Mouse (Mus musculus) T-helper 2 cell (primary cell): ENCODE measurements around the gene Flcn.

ENCODE experiments used
- in situ Hi-C: fragments of 300-600 bp; cut with MboI, MseI; formaldehyde crosslinking; loops from one replicate; pipeline ENCODE4 v1.15.1; 2025; ENCODE audit warnings: high pct_unique_total_duplicates

The Flcn gene

DNA sequence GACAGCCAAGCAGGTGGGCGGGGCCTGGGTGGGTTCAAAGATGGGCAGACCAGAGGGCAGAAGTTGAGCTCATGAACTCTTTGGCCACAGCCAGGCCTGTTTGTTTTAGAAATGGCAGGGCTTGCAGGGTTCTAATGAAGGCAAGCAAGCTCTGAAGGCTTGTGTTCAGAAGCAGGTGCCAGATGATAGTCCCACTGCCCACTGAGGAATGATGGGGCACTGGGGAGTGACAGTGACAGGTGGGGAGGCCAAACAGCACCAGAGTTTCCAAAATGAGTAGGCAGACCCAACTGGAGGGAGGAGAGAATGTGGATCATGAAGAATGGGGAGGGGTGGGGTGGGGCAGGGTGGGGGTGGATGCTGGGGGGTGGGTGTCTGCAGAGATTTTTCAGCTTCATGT lies 4.6 kb downstream of the Flcn start:
- in situ Hi-C loops, result no loop called here

DNA sequence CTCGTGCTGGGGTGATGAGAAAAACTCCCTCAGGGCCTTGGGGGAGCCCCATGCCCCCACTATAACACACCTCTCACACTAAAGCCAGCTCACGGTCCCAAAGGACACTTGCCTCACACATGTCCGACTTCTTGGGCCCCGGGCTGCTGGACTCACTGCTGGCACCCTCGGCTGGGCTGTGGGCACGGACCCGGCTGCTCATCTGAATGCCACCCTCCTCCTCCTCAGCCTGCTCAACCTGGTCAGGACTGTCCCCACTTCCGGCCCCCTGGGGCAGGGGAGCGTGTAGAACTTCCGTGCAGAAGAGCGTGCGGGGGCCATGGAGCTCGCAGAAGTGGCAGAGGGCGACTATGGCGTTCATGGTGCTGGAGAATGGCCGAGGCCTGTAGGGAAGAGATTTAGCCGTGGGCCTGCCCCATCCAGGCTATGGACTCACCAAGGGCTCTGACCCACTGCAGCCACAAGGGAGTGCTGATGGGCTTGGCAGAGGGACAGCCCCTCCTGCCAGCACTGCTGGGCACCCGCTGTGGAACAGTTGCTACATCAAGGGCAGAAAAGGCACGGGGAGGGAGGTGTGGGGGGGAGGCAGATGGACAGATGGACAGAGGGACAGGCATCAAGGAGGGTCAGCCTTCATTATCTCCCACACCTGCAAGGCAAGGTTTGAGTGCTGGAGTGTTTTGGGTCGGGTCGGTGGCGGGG lies 5.3 kb downstream of the Flcn start:
- in situ Hi-C loops, result no loop called here

DNA sequence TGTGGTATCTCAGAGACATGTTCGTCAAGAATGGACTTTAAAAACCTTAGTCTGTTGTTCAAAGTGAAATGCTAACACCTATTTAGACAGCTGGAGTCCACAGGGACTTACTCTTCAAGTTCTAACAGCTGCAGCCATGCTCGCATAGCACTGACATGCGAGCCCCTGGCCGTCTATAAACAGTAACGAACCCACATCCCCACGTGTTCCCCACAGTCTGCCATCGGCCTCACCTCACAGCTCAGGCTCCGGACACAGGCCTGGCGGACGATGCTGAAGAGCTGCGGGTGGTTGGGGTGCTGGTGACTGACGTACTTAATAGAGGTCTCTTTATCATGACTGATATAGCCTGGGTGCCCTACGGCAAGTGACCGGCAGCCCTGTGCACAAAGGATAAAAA lies 6.3 kb downstream of the Flcn start:
- in situ Hi-C loops, result no loop called here

DNA sequence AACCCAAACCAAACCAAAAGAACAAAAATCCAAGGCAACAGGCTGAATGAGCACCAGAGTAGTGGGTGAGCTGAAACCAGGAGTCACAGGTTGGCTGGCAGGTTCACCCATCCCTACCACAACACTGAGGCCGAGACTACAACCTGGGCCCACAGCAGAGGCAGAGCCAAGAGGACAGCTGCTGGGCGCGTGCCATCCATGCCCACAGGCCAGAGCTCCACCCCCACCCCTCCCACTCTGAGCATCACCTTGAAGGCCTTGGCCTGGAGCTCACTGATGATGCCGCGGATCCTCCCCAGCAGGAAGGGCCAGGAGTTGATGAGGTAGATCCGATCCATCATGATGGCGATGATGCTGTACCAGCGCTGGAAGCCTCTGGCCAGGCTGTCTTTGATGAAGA lies 7.9 kb downstream of the Flcn start:
- in situ Hi-C loops, result no loop called here

DNA sequence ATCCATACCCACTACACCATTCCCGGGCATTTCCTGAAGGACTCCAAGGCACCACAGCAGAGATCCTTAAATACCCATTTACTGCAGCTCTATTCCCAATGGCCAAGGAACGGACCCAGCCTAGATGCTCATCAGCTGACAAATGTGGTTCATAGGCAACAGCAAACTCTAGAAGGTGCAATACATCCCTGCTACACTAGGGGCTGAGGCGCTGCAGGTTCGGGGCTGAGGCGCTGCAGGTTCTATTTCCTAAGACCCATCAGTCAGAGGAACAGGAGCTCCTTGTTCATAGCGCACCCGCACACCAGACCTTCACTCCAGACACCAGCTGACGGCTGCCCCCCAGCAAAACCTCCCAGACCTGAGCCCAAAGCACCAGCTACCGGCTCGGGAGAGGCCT lies 9.4 kb downstream of the Flcn start:
- in situ Hi-C loops, result no loop called here

DNA sequence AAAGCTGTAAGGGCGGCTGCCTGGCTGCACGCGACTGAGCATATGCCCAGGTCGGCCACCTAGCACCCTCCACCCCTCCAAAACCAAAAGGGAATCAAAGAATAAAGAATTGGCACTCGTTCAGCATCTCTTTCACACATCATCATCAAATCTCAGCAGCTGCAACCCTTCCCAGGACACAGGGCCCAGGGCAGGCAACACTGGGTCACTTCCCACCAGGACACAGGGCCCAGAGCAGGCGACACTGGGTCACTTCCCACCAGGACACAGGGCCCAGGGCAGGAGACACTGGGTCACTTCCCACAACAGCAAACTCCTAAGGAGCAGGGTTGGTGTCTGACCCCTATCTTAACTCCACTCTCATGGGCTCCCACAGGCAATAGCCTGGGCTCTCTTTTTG lies 16.4 kb downstream of the Flcn start:
- in situ Hi-C loops, result loop anchor here (10.0 kb wide), 1 partner anchor 731 kb away; no protein-coding TSS in a partner anchor

DNA sequence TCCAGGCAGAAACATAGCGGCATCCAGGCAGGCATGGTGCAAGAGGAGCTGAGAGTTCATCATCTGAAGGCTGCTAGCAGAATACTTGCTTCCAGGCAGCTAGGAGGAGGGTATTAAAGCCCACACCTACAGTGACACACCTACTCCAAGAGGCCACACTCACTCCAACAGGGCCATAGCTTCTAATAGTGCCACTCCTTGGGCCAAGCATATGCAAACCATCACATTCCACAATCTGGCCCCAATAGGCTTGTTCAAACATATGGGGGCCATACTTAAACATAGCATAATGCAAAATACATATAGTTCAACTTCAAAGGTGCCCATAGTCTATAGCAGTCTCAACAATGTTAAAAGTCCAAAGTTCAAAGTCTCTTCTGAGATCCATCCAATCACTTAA lies 20.5 kb downstream of the Flcn start:
- in situ Hi-C loops, result no loop called here

DNA sequence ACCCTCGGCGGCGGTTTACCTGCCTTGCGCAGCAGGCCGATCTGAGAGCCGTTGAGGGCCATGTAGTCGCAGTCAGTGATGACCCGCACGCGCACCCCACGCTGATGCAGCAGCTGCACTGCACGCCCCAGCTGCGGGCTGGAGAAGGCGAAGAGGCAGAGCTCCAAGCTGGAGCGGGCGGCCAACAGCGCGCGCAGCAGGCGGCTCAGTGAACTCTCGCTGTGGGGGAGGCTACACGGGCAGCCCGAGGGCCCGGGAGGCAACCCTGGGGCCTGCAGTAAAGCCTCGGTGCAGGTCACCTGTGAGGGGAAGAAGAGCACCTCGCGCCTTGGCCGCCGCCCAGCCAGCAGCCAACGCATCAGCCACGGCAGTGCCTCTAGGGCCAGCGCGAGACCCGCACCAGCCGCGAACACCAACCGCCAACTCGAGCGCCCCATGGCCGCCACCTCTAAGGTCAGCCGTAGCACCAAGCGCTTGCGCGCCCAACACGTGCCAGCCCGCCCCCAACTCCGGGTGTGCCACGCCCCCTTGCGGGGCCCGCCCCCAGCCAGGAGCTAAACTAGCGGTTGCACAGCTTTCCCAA lies 22.5 kb downstream of the Flcn start, which contains the start of gene Pld6:
TSS of gene Pld6 (minus strand) at position 447 of the 583 bp plus-strand sequence.
- in situ Hi-C loops, result no loop called here

DNA sequence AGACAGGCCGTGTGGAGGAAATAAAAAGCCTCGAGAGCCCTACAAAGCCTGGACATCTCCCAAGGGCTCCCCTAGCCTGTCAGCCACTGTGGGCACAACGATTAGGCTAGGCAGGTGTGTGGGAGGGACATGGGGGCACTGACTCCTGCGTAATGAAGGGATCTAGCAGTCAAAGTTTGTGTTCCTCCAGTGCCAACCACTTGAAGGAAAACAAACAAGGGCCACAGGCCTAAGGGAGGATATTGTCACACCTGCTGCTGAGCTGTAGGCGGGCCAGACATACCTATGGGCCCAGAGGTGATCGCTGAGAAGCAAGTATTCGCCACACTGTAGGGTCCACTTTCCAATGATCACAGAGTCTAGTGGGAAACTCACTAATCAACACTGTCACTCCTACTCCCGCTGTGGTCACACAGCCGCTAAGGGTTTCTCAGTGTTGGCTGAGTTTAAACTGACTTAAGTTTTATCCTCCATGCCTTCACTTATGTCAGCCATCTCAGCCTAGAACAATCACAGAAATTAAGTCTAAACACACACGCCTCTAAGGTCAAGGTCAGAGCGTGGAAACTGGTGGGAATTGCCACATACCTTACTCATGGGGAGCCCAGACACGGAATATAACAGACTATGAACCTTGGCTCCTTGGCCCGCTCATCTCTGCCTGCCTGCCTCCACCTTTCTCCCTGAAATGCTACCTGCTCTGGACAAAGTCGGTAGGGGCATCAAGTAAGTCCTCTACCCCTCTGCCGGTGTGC lies 23.2 kb downstream of the Flcn start:
- in situ Hi-C loops, result no loop called here

DNA sequence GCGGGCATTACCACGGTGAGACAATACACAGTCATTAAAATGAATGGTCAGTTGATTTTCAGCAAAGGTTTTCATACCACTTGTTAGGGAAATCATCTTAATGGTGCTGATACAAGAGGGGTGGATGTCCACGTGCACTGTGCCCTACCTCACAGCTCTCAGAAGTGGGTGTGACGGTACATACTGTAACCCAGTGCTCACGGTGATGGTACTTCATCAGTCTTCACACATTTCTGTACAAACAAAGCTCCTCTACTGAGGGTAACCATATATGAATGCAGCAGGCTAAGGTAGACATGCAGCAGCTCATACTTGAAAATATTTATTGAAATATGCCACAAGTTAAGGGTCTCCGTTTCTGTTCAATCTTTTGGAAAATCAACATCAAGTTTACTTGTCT lies 26.2 kb downstream of the Flcn start:
- in situ Hi-C loops, result no loop called here

DNA sequence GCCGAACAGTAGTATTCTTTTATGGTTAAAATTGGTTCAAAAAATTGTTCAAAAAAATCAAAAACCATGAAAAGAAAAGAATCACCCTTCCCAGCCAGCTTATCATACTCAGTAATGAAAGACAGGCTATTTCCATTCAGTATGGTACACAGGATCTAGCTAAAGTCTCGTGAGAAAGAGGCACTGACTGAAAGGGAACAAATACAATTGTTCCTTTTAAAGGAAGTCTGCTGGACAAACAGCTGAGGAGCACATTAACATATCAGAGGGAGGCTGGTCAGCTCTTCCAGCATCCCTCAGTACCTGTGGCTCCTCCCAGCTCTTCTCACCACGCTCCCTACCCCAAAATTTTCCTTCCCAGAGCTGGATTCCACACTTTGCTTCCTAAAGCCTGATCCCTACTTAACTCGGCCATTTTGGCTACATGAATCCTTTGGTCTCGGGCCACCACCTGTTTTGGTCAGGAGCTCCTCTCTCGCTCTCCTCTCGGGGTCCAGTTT lies 27.7 kb downstream of the Flcn start:
- in situ Hi-C loops, result no loop called here

DNA sequence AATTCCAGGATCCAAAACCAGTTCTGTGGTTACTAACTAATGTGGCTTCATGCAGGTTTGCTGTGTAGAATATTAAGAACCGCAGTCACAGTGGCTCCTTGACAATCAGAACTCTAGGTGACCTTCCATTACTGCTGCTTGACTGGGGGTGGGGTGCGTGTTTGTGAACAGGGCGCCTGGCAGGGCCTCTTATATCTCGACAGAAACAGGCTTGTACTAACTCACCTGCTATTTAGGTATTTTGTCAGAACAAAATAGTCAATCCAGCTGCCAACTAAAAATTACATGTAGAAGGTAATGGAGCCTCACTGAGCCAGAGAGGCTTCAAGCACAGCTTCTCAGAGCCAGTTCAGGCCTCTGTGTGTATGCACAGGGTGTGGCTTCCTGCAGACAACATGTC lies 29.6 kb downstream of the Flcn start:
- in situ Hi-C loops, result no loop called here

DNA sequence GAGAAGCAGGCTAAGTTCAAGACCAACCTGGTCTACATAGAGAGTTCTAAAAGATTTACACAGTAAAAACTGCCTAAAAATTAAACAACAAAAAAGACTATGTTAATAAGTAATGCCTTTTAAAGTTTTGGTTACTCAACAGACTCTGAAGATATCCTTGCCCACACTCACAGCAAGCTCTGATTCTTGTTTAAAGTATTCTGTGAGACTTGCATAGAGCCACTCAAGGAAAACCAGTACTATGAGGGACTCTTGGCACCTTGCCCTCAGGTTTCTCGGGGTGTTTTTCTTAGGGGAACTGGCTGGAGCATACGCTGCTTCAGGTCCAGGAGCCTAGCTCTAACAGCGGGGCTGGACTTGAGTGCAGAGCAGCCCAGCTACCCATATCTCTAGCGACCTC lies 30.4 kb downstream of the Flcn start:
- in situ Hi-C loops, result loop anchor here (5.0 kb wide), 1 partner anchor 157 kb away; no protein-coding TSS in a partner anchor

DNA sequence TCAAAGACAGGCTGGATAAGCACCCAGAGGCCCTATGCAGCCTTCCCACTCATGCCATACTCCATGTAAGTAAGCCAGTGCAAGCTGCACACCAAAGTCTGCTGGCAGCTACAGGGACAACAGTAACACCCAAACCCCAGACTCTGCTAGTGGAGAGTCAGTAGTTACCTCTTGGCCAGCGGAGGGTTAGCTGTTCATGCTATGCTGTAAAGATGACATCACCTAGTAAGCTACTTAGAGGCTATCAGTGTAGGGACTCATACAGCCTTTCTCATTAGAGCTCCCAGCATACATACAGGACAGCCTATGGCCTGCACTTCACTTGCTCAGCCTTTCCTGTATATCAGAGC lies 31.0 kb downstream of the Flcn start:
- in situ Hi-C loops, result loop anchor here (5.0 kb wide), 1 partner anchor 157 kb away; no protein-coding TSS in a partner anchor

DNA sequence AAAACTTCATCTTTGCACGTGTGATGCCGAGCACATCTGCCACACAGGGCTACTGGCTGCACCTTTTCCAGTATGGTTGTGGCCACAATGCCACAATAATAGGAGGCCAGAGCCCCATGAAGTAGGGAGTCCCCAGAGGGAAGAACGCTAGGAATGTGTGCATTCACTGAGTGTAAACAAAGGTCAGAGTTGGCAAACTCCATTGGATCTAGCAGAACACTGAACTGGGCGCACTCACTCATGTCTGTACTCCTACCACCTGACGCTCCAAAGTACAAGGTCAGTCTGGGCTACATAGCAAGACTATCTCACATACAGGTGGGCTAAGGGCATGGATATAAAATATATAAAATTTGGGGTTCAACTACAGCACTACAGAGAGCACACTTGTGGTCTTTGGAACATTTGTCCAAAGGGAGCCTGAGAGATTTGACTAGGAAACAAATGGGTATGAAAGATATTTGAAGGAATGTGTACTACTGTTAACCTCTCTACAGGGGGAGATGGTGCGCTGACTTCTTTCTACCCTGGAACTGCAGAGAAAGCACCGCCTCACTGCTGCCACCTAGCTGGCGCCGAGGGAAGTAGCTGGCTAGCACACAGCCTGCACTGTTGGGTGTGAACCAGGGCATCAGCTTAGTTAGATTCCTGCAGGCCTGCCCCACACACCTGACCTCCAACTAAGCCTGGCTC lies 31.5 kb downstream of the Flcn start:
- in situ Hi-C loops, result loop anchor here (5.0 kb wide), 1 partner anchor 156 kb away; no protein-coding TSS in a partner anchor

DNA sequence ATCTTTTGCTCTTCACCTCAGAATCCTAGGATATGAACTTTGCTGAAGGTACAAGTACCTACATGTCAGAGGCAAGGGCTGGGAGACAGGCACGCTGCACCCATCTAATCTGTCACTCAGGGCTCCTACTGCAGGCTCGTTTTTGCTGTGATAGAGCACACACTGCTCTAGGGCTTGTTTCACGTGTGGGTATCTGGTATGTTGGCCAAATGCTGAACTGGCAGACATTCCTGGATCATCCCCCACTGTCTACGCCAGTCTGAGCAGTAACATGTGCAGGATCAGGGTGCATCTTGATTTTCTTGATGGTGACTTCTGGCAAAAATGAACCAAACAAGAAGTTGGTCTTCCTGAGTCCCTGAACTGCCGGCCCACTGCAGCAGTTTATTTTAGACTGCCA lies 32.6 kb downstream of the Flcn start:
- in situ Hi-C loops, result loop anchor here (5.0 kb wide), 1 partner anchor 155 kb away; no protein-coding TSS in a partner anchor

DNA sequence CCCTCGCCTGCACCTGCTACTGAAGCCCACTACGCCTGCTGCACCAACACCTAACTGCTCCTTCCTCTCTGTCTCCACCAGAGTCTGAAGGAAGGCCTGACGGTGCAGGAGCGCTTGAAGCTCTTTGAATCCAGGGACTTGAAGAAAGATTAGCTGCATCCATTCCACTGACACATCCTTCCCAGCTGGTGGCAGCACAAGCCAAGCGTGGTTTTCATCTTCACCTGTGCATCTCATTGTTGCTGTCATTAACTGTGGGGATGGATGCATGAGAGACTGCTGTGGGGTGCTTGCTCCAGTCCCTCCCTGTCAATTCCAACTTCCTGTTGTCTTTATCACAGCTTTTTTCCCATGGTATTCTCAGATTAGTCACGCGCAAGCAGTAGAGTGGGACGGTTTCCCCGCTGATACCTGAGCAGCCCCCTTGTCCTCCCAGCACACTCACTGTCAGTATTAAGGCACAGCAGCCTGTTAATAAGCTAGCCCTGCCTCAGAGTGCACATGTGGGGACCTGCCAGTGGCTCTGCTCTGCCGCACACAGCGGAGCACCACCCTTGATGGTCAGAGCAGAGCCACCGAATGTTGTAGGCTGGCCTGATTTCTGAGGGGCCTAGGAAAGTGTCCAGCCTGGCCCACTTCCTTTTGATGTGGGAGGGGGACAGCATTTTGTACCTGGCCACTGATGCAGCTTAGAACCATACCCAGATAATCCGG lies 34.2 kb downstream of the Flcn start:
- in situ Hi-C loops, result loop anchor here (5.0 kb wide), 1 partner anchor 153 kb away; no protein-coding TSS in a partner anchor

DNA sequence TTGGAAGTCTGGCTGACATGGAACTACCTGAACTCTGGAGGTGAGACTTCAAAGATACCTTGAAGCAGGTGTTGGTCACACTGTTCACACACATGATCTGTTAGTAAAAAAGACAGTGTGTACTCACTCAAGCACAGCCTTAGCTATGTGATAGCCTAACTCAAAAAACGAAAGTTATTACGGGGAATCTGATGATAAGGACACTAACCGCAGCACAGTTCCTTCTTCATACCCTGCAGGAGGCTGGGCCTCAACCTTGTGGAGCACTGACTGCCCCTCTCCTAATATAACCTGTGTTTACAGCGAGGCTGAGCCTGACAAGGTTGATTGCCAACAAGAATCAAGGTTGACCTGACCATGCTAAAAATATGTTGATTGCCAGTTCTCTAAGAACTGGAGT lies 35.3 kb downstream of the Flcn start:
- in situ Hi-C loops, result no loop called here

DNA sequence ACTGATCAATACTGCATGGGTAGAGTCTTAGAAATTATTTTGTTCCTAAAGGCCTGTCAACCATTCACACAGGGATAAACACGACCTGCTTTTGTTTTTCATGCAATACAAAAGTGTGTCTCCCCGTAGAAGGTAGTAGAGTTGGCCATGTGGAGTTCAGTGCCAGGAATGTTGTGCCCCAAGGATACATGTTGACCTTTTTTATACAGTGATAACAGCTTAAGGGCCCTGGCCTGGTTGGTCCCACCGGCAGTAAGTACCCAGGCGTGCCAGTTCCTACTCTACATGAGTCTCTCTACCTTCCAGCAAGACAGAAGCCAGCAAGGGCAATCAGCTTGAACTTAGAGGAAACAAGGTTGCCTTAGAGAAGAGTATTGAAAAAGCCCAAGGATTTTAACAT lies 36.9 kb downstream of the Flcn start:
- in situ Hi-C loops, result no loop called here

DNA sequence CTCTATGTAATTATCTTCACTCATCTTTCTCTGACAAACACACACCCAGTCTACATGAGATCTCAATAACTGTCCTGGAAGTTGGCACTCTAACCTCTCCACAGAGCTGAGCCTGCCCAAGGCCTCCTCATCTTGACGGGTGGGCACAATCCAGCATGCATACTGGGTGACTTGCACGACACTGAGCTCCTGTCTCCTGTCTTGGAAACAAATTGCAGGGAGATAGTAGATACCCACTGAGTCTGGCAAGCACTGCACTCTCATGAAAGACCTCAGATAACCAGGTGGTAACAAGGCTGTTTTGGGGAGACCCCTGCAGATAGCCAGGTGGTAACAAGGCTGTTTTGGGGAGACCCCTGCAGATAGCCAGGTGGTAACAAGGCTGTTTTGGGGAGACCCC lies 37.5 kb downstream of the Flcn start:
- in situ Hi-C loops, result no loop called here

DNA sequence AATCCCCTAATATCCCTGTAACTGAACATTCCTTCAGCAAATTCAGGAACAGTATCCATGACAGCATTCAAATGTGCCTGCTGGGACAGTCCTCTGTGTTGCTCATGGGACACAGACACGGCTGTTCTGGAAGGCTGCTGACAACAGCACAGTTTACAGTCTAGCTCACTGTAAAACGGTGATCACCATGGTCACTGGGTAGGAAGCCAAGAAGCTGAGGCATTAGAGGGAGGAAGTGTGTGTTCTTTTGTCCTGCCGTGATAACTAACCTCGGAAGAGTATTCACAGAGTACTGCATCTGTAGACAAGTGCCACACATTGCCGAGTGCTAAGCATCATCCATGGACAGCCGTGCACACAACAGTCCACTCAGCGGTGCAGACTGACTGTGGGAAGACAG lies 39.1 kb downstream of the Flcn start:
- in situ Hi-C loops, result no loop called here
